Mouse (Mus musculus) adrenal gland, postnatal 14 days (tissue): ENCODE results near the gene Anks4b. TPM values are rescaled to one million over a fixed set of nuclear protein-coding genes. Genes with fewer than 3 reads are reported as not detected.

Experiments used
- DNase-seq: peaks from one replicate; pipeline ENCODE4 v3.0.0; 2021; ENCODE audit warnings: mixed read lengths
- long read RNA-seq, 2 experiments: library from polyadenylated mRNA; stranded (forward); transcript quantifications; one replicate each; pipeline ENCODE4 v2.0.0; 2021
- total RNA-seq: library from RNA; stranded (reverse); gene quantifications from 2 replicates; pipeline ENCODE4 v1.2.3, GENCODE M21; 2021

Gene Anks4b
- total RNA-seq, result 0.26 and 2.1 TPM in 2 replicates
- long read RNA-seq, experiment 1, result 0 reads
- long read RNA-seq, experiment 2, partial matches to known transcripts, result 0 of 1 reads
- long read RNA-seq, experiment 2, other reads (novel, unspliced or antisense), result 1 of 1 reads

GRCm38 (mm10) chr7:120173603-120174244, at the start of gene Anks4b:
Gene Anks4b (plus strand): TSS chr7:120173858.
- no peak for DNase-seq

GRCm38 (mm10) chr7:120124844-120125243, 48.8 kb upstream of the Anks4b start:
- DNase-seq, result peak; percentile 81

- no peak for DNase-seq
These were observed 46.5 kb upstream of the Anks4b start for GRCm38 (mm10) chr7:120126976-120127685.

GRCm38 (mm10) chr7:120127686-120128059, 46.0 kb upstream of the Anks4b start:
- no peak for DNase-seq

GRCm38 (mm10) chr7:120128951-120129350, 44.7 kb upstream of the Anks4b start:
- no peak for DNase-seq

- no peak for DNase-seq
These were observed 30.9 kb upstream of the Anks4b start for GRCm38 (mm10) chr7:120142743-120143142.

- no peak for DNase-seq
These were observed 28.5 kb upstream of the Anks4b start, which contains the start of gene Zp2 for GRCm38 (mm10) chr7:120145191-120145590. Gene Zp2 (minus strand): TSS chr7:120145291.

- no peak for DNase-seq
These were observed 23.4 kb upstream of the Anks4b start for GRCm38 (mm10) chr7:120150257-120150656.

GRCm38 (mm10) chr7:120150898-120151297, 22.8 kb upstream of the Anks4b start:
- no peak for DNase-seq

- DNase-seq, result no peak
These were observed 16.7 kb upstream of the Anks4b start for GRCm38 (mm10) chr7:120156841-120157409.

GRCm38 (mm10) chr7:120157575-120158061, 16.0 kb upstream of the Anks4b start:
- DNase-seq, result no peak

- no peak for DNase-seq
These were observed 15.5 kb upstream of the Anks4b start for GRCm38 (mm10) chr7:120158121-120158613.

- DNase-seq, result no peak
These were observed 9.9 kb upstream of the Anks4b start for GRCm38 (mm10) chr7:120163581-120164251.

- no peak for DNase-seq
These were observed 1.4 kb upstream of the Anks4b start for GRCm38 (mm10) chr7:120172188-120172700.

- no peak for DNase-seq
These were observed 1.3 kb downstream of the Anks4b start for GRCm38 (mm10) chr7:120174723-120175504.

- DNase-seq, result no peak
These were observed 4.0 kb downstream of the Anks4b start for GRCm38 (mm10) chr7:120177611-120178010.

GRCm38 (mm10) chr7:120178935-120179334, 5.3 kb downstream of the Anks4b start:
- no peak for DNase-seq

GRCm38 (mm10) chr7:120180547-120180946, 6.9 kb downstream of the Anks4b start:
- no peak for DNase-seq

GRCm38 (mm10) chr7:120181401-120182230, 8.0 kb downstream of the Anks4b start:
- no peak for DNase-seq

- no peak for DNase-seq
These were observed 9.2 kb downstream of the Anks4b start for GRCm38 (mm10) chr7:120182891-120183290.
